Mouse (Mus musculus) kidney, postnatal 0 days (tissue): ENCODE measurements around the gene Mrpl27. TPM values are rescaled to one million over a fixed set of nuclear protein-coding genes. Genes with fewer than 3 reads are reported as not detected.
"Not testable (repeated sequence)": the region's sequence is repeated elsewhere in the genome, so short reads cannot be mapped to it uniquely, and the experiment has no call there.

ENCODE experiments used
- ATAC-seq: fragments of 200-750 bp; cut with Nextera tagmentation; replicated peaks from 2 replicates; pipeline ENCODE4 v1.8.0; 2017; ENCODE audit warnings: low read depth, moderate number of reproducible peaks, moderate TSS enrichment, moderate library complexity; ENCODE audit not compliant: low FRiP score
- DNase-seq: peaks from one replicate; pipeline ENCODE4 v3.0.0-alpha.2; 2016; ENCODE audit warnings: low spot score
- H3K27ac ChIP-seq: fragments of 300-500 bp; sonication (generic); 2 replicates; pipeline ENCODE4 v1.5.1; 2014; ENCODE audit warnings: mild to moderate bottlenecking
- H3K27me3 ChIP-seq: fragments of 300-500 bp; sonication (generic); 2 replicates; pipeline ENCODE4 v1.6.1; 2014; ENCODE audit warnings: low read length, mixed read lengths; ENCODE audit not compliant: insufficient read depth
- H3K36me3 ChIP-seq: fragments of 300-500 bp; sonication (generic); 2 replicates; pipeline ENCODE4 v1.6.1; 2014; ENCODE audit warnings: low read length, mixed read lengths; ENCODE audit not compliant: insufficient read depth
- H3K4me1 ChIP-seq: fragments of 300-500 bp; sonication (generic); replicated peaks from 2 replicates; pipeline ENCODE4 v1.6.1; 2014; ENCODE audit warnings: antibody characterized with exemption, low read length, mixed read lengths; ENCODE audit not compliant: insufficient read depth
- H3K4me2 ChIP-seq: fragments of 300-500 bp; sonication (generic); 2 replicates; pipeline ENCODE4 v1.6.1; 2014; ENCODE audit warnings: mild to moderate bottlenecking, low read length, moderate library complexity, mixed read lengths
- H3K4me3 ChIP-seq: fragments of 300-500 bp; sonication (generic); replicated peaks from 2 replicates; pipeline ENCODE4 v1.5.1; 2014; ENCODE audit warnings: low read depth, low read length
- H3K9ac ChIP-seq: fragments of 300-500 bp; sonication (generic); 2 replicates; pipeline ENCODE4 v1.6.1; 2014; ENCODE audit warnings: low read depth, low read length
- H3K9me3 ChIP-seq: fragments of 300-500 bp; sonication (generic); replicated peaks from 2 replicates; pipeline ENCODE4 v1.6.1; 2016; ENCODE audit warnings: low read length, inconsistent platforms, mixed read lengths
- CTCF ChIP-seq: IDR thresholded peaks from 2 replicates; pipeline ENCODE4 v1.5.1; 2016; ENCODE audit warnings: antibody characterized with exemption, low read depth, mild to moderate bottlenecking, moderate library complexity
- WGBS: fragments of 180-500 bp; shearing (Covaris S2); extraction: QIAGEN DNeasy Blood & Tissue Kit; methylation state at CpG from one replicate; pipeline ENCODE4 v1.1.7; 2014; 5-methylcytosine and 5-hydroxymethylcytosine counted together
- polyA plus RNA-seq: library from polyadenylated mRNA; unstranded; fragments of >200 nt; fragmentation: Nextera tagmentation; extraction: Ambion mirVana; gene quantifications from 2 replicates; pipeline ENCODE4 v1.2.1, GENCODE M21; 2015

Gene Mrpl27
- polyA plus RNA-seq, 1 experiment from 2014 or later = 135 TPM

GRCm38 (mm10) chr11:94632988-94633387, 20.6 kb upstream of the Mrpl27 start:
- 81% methylated on average over 8 of the region's 8 CpGs for WGBS

GRCm38 (mm10) chr11:94634431-94634830, 19.1 kb upstream of the Mrpl27 start:
- H3K9me3 ChIP-seq = no peaks in the 10 kb centered on the region
- peaks cover 65% of the 10 kb centered on the region for H3K36me3 ChIP-seq
- H3K4me1 ChIP-seq = peaks cover 8% of the 10 kb centered on the region; the same call in 1 of the 2 replicates
- no peak for ATAC-seq
- no peak overlapping the region for H3K4me3 ChIP-seq
- no peak overlapping the region for H3K27ac ChIP-seq
- WGBS = 86% methylated on average over 5 of the region's 5 CpGs
- no peak overlapping the region for H3K9ac ChIP-seq
- H3K4me2 ChIP-seq = no peak overlapping the region
- TF ChIP-seq CTCF = no peak
- no peaks in the 10 kb centered on the region for H3K27me3 ChIP-seq
- DNase-seq = no peak

More at GRCm38 (mm10) chr11:94632988-94633387, 20.6 kb upstream of the Mrpl27 start:
- H3K9me3 ChIP-seq = no peaks in the 10 kb centered on the region
- H3K27me3 ChIP-seq = no peaks in the 10 kb centered on the region
- H3K9ac ChIP-seq = no peak overlapping the region
- H3K4me1 ChIP-seq = peaks cover 8% of the 10 kb centered on the region; the same call in 1 of the 2 replicates
- no peak overlapping the region for H3K4me2 ChIP-seq
- DNase-seq = no peak
- H3K36me3 ChIP-seq = peaks cover 51% of the 10 kb centered on the region
- ATAC-seq = no peak
- TF ChIP-seq CTCF = no peak
- no peak overlapping the region for H3K27ac ChIP-seq
- H3K4me3 ChIP-seq = no peak overlapping the region

GRCm38 (mm10) chr11:94644461-94645219, 8.9 kb upstream of the Mrpl27 start:
- Histone ChIP-seq H3K27ac (no peak overlapping the region), H3K36me3 (peaks cover 60% of the 10 kb centered on the region), H3K4me2 (no peak overlapping the region), H3K9ac (no peak overlapping the region), H3K9me3 (no peaks in the 10 kb centered on the region), H3K27me3 (no peaks in the 10 kb centered on the region), H3K4me3 (no peak overlapping the region), H3K4me1 (no peaks in the 10 kb centered on the region)
- no peak for TF ChIP-seq CTCF
- no peak for DNase-seq
- 87% methylated on average over 8 of the region's 8 CpGs for WGBS
- no peak for ATAC-seq

- 94% methylated on average over 4 of the region's 4 CpGs for WGBS
- Histone ChIP-seq H3K9ac (no peak overlapping the region), H3K27ac (no peak overlapping the region), H3K36me3 (peaks cover 45% of the 10 kb centered on the region), H3K4me2 (no peak overlapping the region), H3K4me1 (no peaks in the 10 kb centered on the region), H3K27me3 (no peaks in the 10 kb centered on the region), H3K4me3 (no peak overlapping the region), H3K9me3 (no peaks in the 10 kb centered on the region)
- ATAC-seq = no peak
- TF ChIP-seq CTCF = no peak
- no peak for DNase-seq
Observed at GRCm38 (mm10) chr11:94646457-94646856, 7.1 kb upstream of the Mrpl27 start.

GRCm38 (mm10) chr11:94651241-94651640, 2.3 kb upstream of the Mrpl27 start:
- H3K9me3 ChIP-seq, H3K4me3 ChIP-seq, H3K9ac ChIP-seq, DNase-seq, H3K4me2 ChIP-seq, ATAC-seq, H3K27ac ChIP-seq, H3K27me3 ChIP-seq, H3K4me1 ChIP-seq: not testable (repeated sequence)
- WGBS = 94% methylated on average over 5 of the region's 7 CpGs
- H3K36me3 ChIP-seq = 0 out of 2 replicates have a peak, but pooled peaks cover 13% of the 10 kb centered on the region

- Histone ChIP-seq H3K4me1 (0 out of 2 replicates have a peak, but pooled peaks cover 6% of the 10 kb centered on the region), H3K4me2 (peak overlapping the region; percentile 65), H3K4me3 (peak overlapping the region; percentile 73), H3K36me3 (peaks cover 5% of the 10 kb centered on the region; the same call in 1 of the 2 replicates), H3K9me3 (no peaks in the 10 kb centered on the region), H3K9ac (0 out of 2 replicates have a peak overlapping the region, but pooled peaks have one; percentile 78), H3K27me3 (no peaks in the 10 kb centered on the region), H3K27ac (no peak overlapping the region)
- no peak for DNase-seq
- no peak for TF ChIP-seq CTCF
- no peak for ATAC-seq
- 46% methylated on average over 8 of the region's 8 CpGs for WGBS
Observed at GRCm38 (mm10) chr11:94652973-94653372, 594 bp upstream of the Mrpl27 start.
